Mouse (Mus musculus): Measurements from ENCODE around the gene H2-T22.

The H2-T22 gene

GRCm38 (mm10) chr17:35997713-35998510 is 44.6 kb downstream of the H2-T22 start:
- peak in 1 of 2 experiments; percentile 29 for DNase-seq

GRCm38 (mm10) chr17:35996949-35997348 is 45.6 kb downstream of the H2-T22 start:
- peak; percentile 97 to 99 for DNase-seq

GRCm38 (mm10) chr17:35994879-35995240 is 47.7 kb downstream of the H2-T22 start:
- DNase-seq, result no peak

GRCm38 (mm10) chr17:35994175-35994878 is 48.2 kb downstream of the H2-T22 start:
- DNase-seq, result peak; percentile 83 to 84

GRCm38 (mm10) chr17:35993675-35994074 is 48.9 kb downstream of the H2-T22 start:
- peak; percentile 52 to 72 for DNase-seq

GRCm38 (mm10) chr17:35991781-35992180 is 50.8 kb downstream of the H2-T22 start:
- DNase-seq, result no peak
